Comparison of ENCODE assay signal across 12 mouse cellular contexts in the genomic region with DNA sequence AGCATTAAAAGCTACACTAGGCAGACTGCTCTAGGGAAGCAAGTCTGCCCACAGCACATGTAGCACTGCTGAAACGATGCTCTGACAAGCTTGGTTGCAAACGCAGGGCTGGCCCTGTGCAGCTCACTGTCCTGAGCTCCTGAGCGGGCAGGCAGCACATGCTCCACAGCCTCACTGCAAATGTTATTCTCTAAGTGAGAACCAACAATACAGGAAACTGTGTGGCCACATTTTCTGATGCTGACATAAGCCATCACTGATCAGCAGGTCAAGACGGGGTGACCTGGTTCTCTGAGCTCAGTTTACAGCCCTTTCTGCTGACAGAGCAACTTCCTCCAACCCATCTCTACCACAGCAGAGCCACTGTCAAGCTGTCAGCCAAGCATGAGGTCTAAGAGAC. TPM values are rescaled to one million over a fixed set of nuclear protein-coding genes. Genes with fewer than 3 reads are reported as not detected.
DNase-seq lines count a peak whose midpoint lies in the region; TF ChIP-seq lines count a peak whose summit lies in the region.
"Had no signal": no experiment of that assay in that cellular context is flagged by ENCODE, and none has a peak within 500 bp of the region (broad histone marks: within the 10 kb centered on the region; RNA-seq: fewer than 3 reads in every experiment).

No protein-coding gene starts in this region.

- no peak for TF ChIP-seq CTCF in CH12.LX (conservative IDR thresholded peaks at IDR 0.05 in 1 of 2, IDR thresholded peaks at IDR 0.05 in 1 of 2; ENCODE audit: low read depth in 2 of 2, low read length in 2 of 2)

- DNase-seq in kidney, postnatal 4 days: peak; percentile 17
- no peak for DNase-seq in kidney, adult 8-10 months
- DNase-seq in CH12.LX (ENCODE audit: extremely low read depth): no peak
- peak; percentile 70 for DNase-seq in embryo, embryonic 10.5 days (ENCODE audit: low spot score)
- DNase-seq in ovary, adult 18-20 months (ENCODE audit: low spot score): no peak
- no peak for DNase-seq in c-Kit-positive CD71-positive TER-119-positive erythroid progenitor cells, embryonic 14.5 days (ENCODE audit: low spot score)
- DNase-seq in right cerebral cortex, postnatal 14 days: no peak
- DNase-seq: cerebellum, adult 8-10 months; spleen, adult 18-20 months had no signal

- no peak overlapping the region for H3K9ac ChIP-seq in CH12.LX (ENCODE audit: insufficient read depth, low read depth)

- no peaks in the 10 kb centered on the region for H3K9me3 ChIP-seq in CH12.LX (replicated peaks; ENCODE audit: low read length)
- H3K9me3 ChIP-seq in megakaryocyte, embryonic 14.5 days: no peaks in the 10 kb centered on the region

- no peak for TF ChIP-seq EP300 in CH12.LX (IDR thresholded peaks at IDR 0.05; ENCODE audit: low read length)

- no peaks in the 10 kb centered on the region for H3K79me2 ChIP-seq in CH12.LX (replicated peaks; ENCODE audit: control insufficient read depth, extremely low read depth, insufficient read depth, poor library complexity, severe bottlenecking)

- 0 out of 2 replicates have a peak overlapping the region, but pooled peaks have one; percentile 31 for H3K27ac ChIP-seq in CH12.LX (ENCODE audit: insufficient read depth, low read depth)

- TF ChIP-seq RAD21 in CH12.LX (IDR thresholded peaks at IDR 0.05; ENCODE audit: low read depth, low read length): no peak

- TF ChIP-seq POLR2A in CH12.LX (IDR thresholded peaks at IDR 0.05; ENCODE audit: low read depth, low read length): no peak

- dilution Hi-C loops in CH12.LX (cut with MboI; ENCODE audit: extremely low pct_ligation_motif_present, extremely low pct_unique_long_range_greater_than_20kb, low sequenced_read_pairs): no loop called here

- H3K27me3 ChIP-seq in CH12.LX (replicated peaks): no peaks in the 10 kb centered on the region
- H3K27me3 ChIP-seq in megakaryocyte, embryonic 14.5 days (replicated peaks): no peaks in the 10 kb centered on the region

- peaks cover 6 to 22% of the 10 kb centered on the region in 2 experiments; a peak in 3 of 4 replicates for H3K4me1 ChIP-seq in CH12.LX (ENCODE audit: control insufficient read depth in 1 of 2, insufficient read depth in 2 of 2)
- peaks cover 35% of the 10 kb centered on the region for H3K4me1 ChIP-seq in megakaryocyte, embryonic 14.5 days

- no peak overlapping the region for H3K4me2 ChIP-seq in CH12.LX (ENCODE audit: insufficient read depth, low read depth, poor library complexity, severe bottlenecking)

- no peak overlapping the region for H3K4me3 ChIP-seq in CH12.LX (replicated peaks in 1 of 3; ENCODE audit: low read depth in 2 of 3, low read length in 2 of 3, poor library complexity in 1 of 3)
- peak overlapping the region; percentile 80 for H3K4me3 ChIP-seq in megakaryocyte, embryonic 14.5 days (replicated peaks)

- peaks cover 12 to 43% of the 10 kb centered on the region in 2 experiments for H3K36me3 ChIP-seq in CH12.LX (replicated peaks in 1 of 2; ENCODE audit: control insufficient read depth in 1 of 2, insufficient read depth in 1 of 2, low read length in 1 of 2)
- peaks cover 69% of the 10 kb centered on the region for H3K36me3 ChIP-seq in megakaryocyte, embryonic 14.5 days (replicated peaks; ENCODE audit: low read length)

- in situ Hi-C loops in CH12.LX (cut with MboI; ENCODE audit: low pct_ligation_motif_present, low pct_unique_long_range_greater_than_20kb, low sequenced_read_pairs): no loop called here

TF ChIP-seq in CH12.LX, 34 proteins besides CTCF, POLR2A, EP300 and RAD21:
- TF ChIP-seq HCFC1 (IDR thresholded peaks at IDR 0.05; ENCODE audit: low read depth, low read length) (no peak), UBTF (IDR thresholded peaks at IDR 0.05; ENCODE audit: low read depth, low read length) (no peak), SIN3A (IDR thresholded peaks at IDR 0.05; ENCODE audit: low read length) (no peak), ZMIZ1 (IDR thresholded peaks at IDR 0.05; ENCODE audit: low read depth, low read length) (no peak)

RNA-seq across cellular contexts. Expression of a gene that starts 34.5 kb away (rescaled TPM):
- total RNA-seq in CH12.LX (2012; rRNA removed) (7.3 and 8.1 TPM in 2 replicates), CH12.LX (2014; rRNA removed) (17.8 and 18.2 TPM in 2 replicates)
- 9.0 and 9.4 TPM in 2 replicates for polyA plus RNA-seq in CH12.LX (2012; ENCODE audit: insufficient read length, low read depth)
- not detected in 2 replicates for polyA plus RNA-seq in megakaryocyte, embryonic 14.5 days (2012; ENCODE audit: insufficient read depth, low replicate concordance)
- polyA plus RNA-seq: intestine, embryonic 16.5 days; midbrain, embryonic 16.5 days had no signal

Comparison
In these comparisons a context has a peak if more than half of its experiments do, and no peak if none do; other contexts are left out.
1. DNase-seq: peak in kidney, postnatal 4 days (2 of 2) and embryo, embryonic 10.5 days (single experiment); none in kidney, adult 8-10 months (0 of 2), CH12.LX (single experiment), ovary, adult 18-20 months (single experiment), c-Kit-positive CD71-positive TER-119-positive erythroid progenitor cells, embryonic 14.5 days (single experiment) and right cerebral cortex, postnatal 14 days (single experiment).